Mouse (Mus musculus) myocyte (in vitro differentiated cells): ENCODE measurements around the gene Pnkd.

ENCODE experiments used
- CEBPB ChIP-seq: IDR thresholded peaks from 2 replicates; pipeline ENCODE4 v1.6.1; 2011; ENCODE audit warnings: mild to moderate bottlenecking, moderate library complexity; ENCODE audit not compliant: poor library complexity, insufficient read depth, severe bottlenecking
- MAX ChIP-seq: IDR thresholded peaks from one replicate; pipeline ENCODE4 v1.6.1; 2011; ENCODE audit warnings: low read depth, mild to moderate bottlenecking, control low read depth
- MYOD1 ChIP-seq, 3 experiments: IDR thresholded peaks; one replicate each; pipeline ENCODE4 v1.6.1; 2011; ENCODE audit warnings: control low read depth in 2 of 3, low read depth in 2 of 3, mild to moderate bottlenecking in 2 of 3, moderate library complexity in 1 of 3; ENCODE audit not compliant: insufficient read length in 2 of 3, control insufficient read depth in 1 of 3
- MYOG ChIP-seq, 3 experiments: IDR thresholded peaks; one replicate each; pipeline ENCODE4 v1.6.1; 2011; ENCODE audit warnings: control low read depth in 2 of 3, low read depth in 2 of 3, mild to moderate bottlenecking in 2 of 3; ENCODE audit not compliant: insufficient read length in 2 of 3, control insufficient read depth in 1 of 3, insufficient read depth in 1 of 3
- POLR2A ChIP-seq: IDR thresholded peaks from one replicate; pipeline ENCODE4 v1.6.1; 2011; ENCODE audit warnings: low read depth, mild to moderate bottlenecking, control low read depth, moderate library complexity; ENCODE audit not compliant: insufficient read length
- POLR2AphosphoS2 ChIP-seq: IDR thresholded peaks from one replicate; pipeline ENCODE4 v1.6.1; 2011; ENCODE audit warnings: low read depth, control low read depth; ENCODE audit not compliant: insufficient read length
- REST ChIP-seq: IDR thresholded peaks from one replicate; pipeline ENCODE4 v1.6.1; 2011; ENCODE audit warnings: mild to moderate bottlenecking, control low read depth, moderate library complexity; ENCODE audit not compliant: insufficient read depth, insufficient read length
- SRF ChIP-seq: IDR thresholded peaks from one replicate; pipeline ENCODE4 v1.6.1; 2011; ENCODE audit warnings: low read depth; ENCODE audit not compliant: control insufficient read depth, insufficient read length
- TCF12 ChIP-seq: IDR thresholded peaks from one replicate; pipeline ENCODE4 v1.6.1; 2011; ENCODE audit warnings: mild to moderate bottlenecking, control low read depth; ENCODE audit not compliant: poor library complexity, insufficient read depth, severe bottlenecking
- USF1 ChIP-seq: IDR thresholded peaks from one replicate; pipeline ENCODE4 v1.6.1; 2011; ENCODE audit warnings: low read depth, mild to moderate bottlenecking, control low read depth, moderate library complexity

DNA sequence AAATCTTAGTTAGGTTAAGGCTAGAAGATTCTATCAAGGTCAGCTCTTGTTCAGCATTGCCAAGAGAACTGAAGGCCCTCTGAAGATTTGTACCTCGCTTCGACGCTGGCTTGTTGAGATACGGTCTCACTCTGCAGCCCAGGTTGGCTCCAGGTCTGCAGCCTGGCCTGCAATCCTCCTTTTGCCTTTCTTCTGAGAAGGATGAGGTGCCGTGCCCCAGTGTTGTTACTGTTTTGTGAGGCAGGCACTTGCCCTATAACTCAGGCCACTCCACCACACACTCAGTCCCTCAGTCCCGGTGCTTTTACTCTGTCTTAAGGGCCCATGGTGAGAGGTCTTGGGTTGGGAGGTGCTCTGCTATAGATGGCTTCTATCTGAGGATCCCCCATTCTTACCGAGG, 17.5 kb downstream of the Pnkd start:
- no peak for TF ChIP-seq MAX
- no peak for TF ChIP-seq MYOD1 (IDR thresholded peaks at IDR 0.05; ENCODE audit: control insufficient read depth in 1 of 3, insufficient read length in 2 of 3, low read depth in 2 of 3)
- TF ChIP-seq POLR2A, result no peak
- TF ChIP-seq POLR2AphosphoS2, result no peak
- no peak for TF ChIP-seq MYOG (IDR thresholded peaks at IDR 0.05; ENCODE audit: control insufficient read depth in 1 of 3, insufficient read depth in 1 of 3, insufficient read length in 2 of 3, low read depth in 2 of 3)
- TF ChIP-seq REST, result no peak
- TF ChIP-seq SRF, result no peak
- no peak for TF ChIP-seq USF1
- no peak for TF ChIP-seq TCF12
- TF ChIP-seq CEBPB, result no peak
